Mouse (Mus musculus): ENCODE results near the gene Fkbp3. TPM values are rescaled to one million over a fixed set of nuclear protein-coding genes. Genes with fewer than 3 reads are reported as not detected.

Gene Fkbp3
- polyA plus RNA-seq, 1 experiment from 2014 or later = 92.4 TPM

- H3K4me2 ChIP-seq (ENCODE audit: low read depth, low read length) = no peak overlapping the region
- DNase-seq = no peak
- H3K27ac ChIP-seq (ENCODE audit: low read depth) = no peak overlapping the region
- H3K9me3 ChIP-seq (ENCODE audit: low read length) = no peaks in the 10 kb centered on the region
- TF ChIP-seq CTCF (IDR thresholded peaks at IDR 0.05; ENCODE audit: low read depth) = no peak
- no peak for TF ChIP-seq EP300 (IDR thresholded peaks at IDR 0.05; ENCODE audit: low read depth)
- H3K36me3 ChIP-seq (replicated peaks; ENCODE audit: insufficient read depth, low read length) = peaks cover 31% of the 10 kb centered on the region
- no peaks in the 10 kb centered on the region for H3K27me3 ChIP-seq (ENCODE audit: insufficient read depth, low read length)
- H3K4me3 ChIP-seq (ENCODE audit: low read depth, low read length) = no peak overlapping the region
- H3K4me1 ChIP-seq (ENCODE audit: insufficient read depth) = peaks cover 5% of the 10 kb centered on the region; the same call in 1 of the 2 replicates
- WGBS (ENCODE audit: insufficient replicate concordance) = 63% methylated on average over 4 of the region's 4 CpGs
- ATAC-seq = no peak
- H3K9ac ChIP-seq (replicated peaks) = no peak overlapping the region
Observed at GRCm38 (mm10) chr12:65068409-65068808, 5.4 kb downstream of the Fkbp3 start.

- ATAC-seq (no peak), DNase-seq (no peak)
- H3K27me3 ChIP-seq (ENCODE audit: insufficient read depth, low read length) = no peaks in the 10 kb centered on the region
- no peak overlapping the region for H3K4me3 ChIP-seq (ENCODE audit: low read depth, low read length)
- WGBS (ENCODE audit: insufficient replicate concordance) = 29% methylated on average over 3 of the region's 3 CpGs
- no peaks in the 10 kb centered on the region for H3K9me3 ChIP-seq (ENCODE audit: low read length)
- no peak overlapping the region for H3K4me2 ChIP-seq (ENCODE audit: low read depth, low read length)
- no peaks in the 10 kb centered on the region for H3K4me1 ChIP-seq (ENCODE audit: insufficient read depth)
- H3K36me3 ChIP-seq (replicated peaks; ENCODE audit: insufficient read depth, low read length) = peaks cover 43% of the 10 kb centered on the region
- H3K27ac ChIP-seq (ENCODE audit: low read depth) = no peak overlapping the region
- no peak overlapping the region for H3K9ac ChIP-seq (replicated peaks)
- TF ChIP-seq CTCF (IDR thresholded peaks at IDR 0.05; ENCODE audit: low read depth) = no peak
- no peak for TF ChIP-seq EP300 (IDR thresholded peaks at IDR 0.05; ENCODE audit: low read depth)
Observed at GRCm38 (mm10) chr12:65066234-65066633, 7.6 kb downstream of the Fkbp3 start.

GRCm38 (mm10) chr12:65065241-65065640 lies 8.6 kb downstream of the Fkbp3 start:
- Histone ChIP-seq H3K9me3 (ENCODE audit: low read length) (no peaks in the 10 kb centered on the region), H3K27me3 (ENCODE audit: insufficient read depth, low read length) (no peaks in the 10 kb centered on the region), H3K4me1 (ENCODE audit: insufficient read depth) (no peaks in the 10 kb centered on the region), H3K4me2 (ENCODE audit: low read depth, low read length) (no peak overlapping the region), H3K4me3 (ENCODE audit: low read depth, low read length) (no peak overlapping the region), H3K9ac (replicated peaks) (no peak overlapping the region), H3K36me3 (replicated peaks; ENCODE audit: insufficient read depth, low read length) (peaks cover 52% of the 10 kb centered on the region), H3K27ac (ENCODE audit: low read depth) (no peak overlapping the region)
- no peak for ATAC-seq
- 24% methylated on average over 2 of the region's 2 CpGs for WGBS (ENCODE audit: insufficient replicate concordance)
- DNase-seq = no peak
- TF ChIP-seq CTCF (IDR thresholded peaks at IDR 0.05; ENCODE audit: low read depth) (no peak), EP300 (IDR thresholded peaks at IDR 0.05; ENCODE audit: low read depth) (no peak)

- ATAC-seq = no peak
- no peak for DNase-seq
- Histone ChIP-seq H3K4me2 (ENCODE audit: low read depth, low read length) (no peak overlapping the region), H3K36me3 (replicated peaks; ENCODE audit: insufficient read depth, low read length) (peaks cover 55% of the 10 kb centered on the region), H3K9ac (replicated peaks) (no peak overlapping the region), H3K4me3 (ENCODE audit: low read depth, low read length) (no peak overlapping the region), H3K27me3 (ENCODE audit: insufficient read depth, low read length) (no peaks in the 10 kb centered on the region), H3K9me3 (ENCODE audit: low read length) (no peaks in the 10 kb centered on the region), H3K4me1 (ENCODE audit: insufficient read depth) (no peaks in the 10 kb centered on the region), H3K27ac (ENCODE audit: low read depth) (no peak overlapping the region)
- TF ChIP-seq EP300 (IDR thresholded peaks at IDR 0.05; ENCODE audit: low read depth) = no peak
- TF ChIP-seq CTCF (IDR thresholded peaks at IDR 0.05; ENCODE audit: low read depth) = no peak
Observed at GRCm38 (mm10) chr12:65061082-65061481, 12.7 kb downstream of the Fkbp3 start.

DNA sequence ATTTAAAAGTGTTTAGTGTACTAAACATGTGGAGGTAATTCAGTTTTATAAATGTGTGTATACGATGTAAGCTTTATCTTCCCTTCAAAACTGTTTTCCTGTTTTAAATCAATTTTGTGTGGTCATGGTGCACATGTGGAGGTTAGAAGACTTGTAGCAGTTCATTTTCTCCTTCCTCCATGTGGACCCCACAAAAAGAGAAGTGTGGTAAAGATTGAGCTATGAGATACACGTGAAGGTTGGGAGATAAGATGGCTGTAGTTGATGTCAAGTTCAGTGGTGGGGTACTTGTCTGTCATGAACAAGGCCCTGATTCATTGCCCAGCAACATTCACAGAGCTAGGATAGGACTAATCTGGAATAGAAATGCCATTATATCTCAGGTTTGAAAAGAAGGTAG lies 15.6 kb downstream of the Fkbp3 start:
- no peak overlapping the region for H3K4me2 ChIP-seq (ENCODE audit: low read depth, low read length)

GRCm38 (mm10) chr12:65048799-65049198 lies 25.0 kb downstream of the Fkbp3 start:
- ATAC-seq (no peak), DNase-seq (no peak)
- Histone ChIP-seq H3K4me2 (ENCODE audit: low read depth, low read length) (no peak overlapping the region), H3K4me1 (ENCODE audit: insufficient read depth) (no peaks in the 10 kb centered on the region), H3K9me3 (ENCODE audit: low read length) (no peaks in the 10 kb centered on the region), H3K9ac (replicated peaks) (no peak overlapping the region), H3K36me3 (replicated peaks; ENCODE audit: insufficient read depth, low read length) (peaks cover 31% of the 10 kb centered on the region), H3K4me3 (ENCODE audit: low read depth, low read length) (no peak overlapping the region), H3K27ac (ENCODE audit: low read depth) (no peak overlapping the region), H3K27me3 (ENCODE audit: insufficient read depth, low read length) (no peaks in the 10 kb centered on the region)
- TF ChIP-seq CTCF (IDR thresholded peaks at IDR 0.05; ENCODE audit: low read depth) (no peak), EP300 (IDR thresholded peaks at IDR 0.05; ENCODE audit: low read depth) (no peak)

More for the DNA sequence above, 15.6 kb downstream of the Fkbp3 start:
- no peak for ATAC-seq
- Histone ChIP-seq H3K9me3 (ENCODE audit: low read length) (no peaks in the 10 kb centered on the region), H3K27ac (ENCODE audit: low read depth) (no peak overlapping the region), H3K9ac (replicated peaks) (no peak overlapping the region), H3K36me3 (replicated peaks; ENCODE audit: insufficient read depth, low read length) (peaks cover 57% of the 10 kb centered on the region), H3K4me3 (ENCODE audit: low read depth, low read length) (no peak overlapping the region), H3K27me3 (ENCODE audit: insufficient read depth, low read length) (no peaks in the 10 kb centered on the region), H3K4me1 (ENCODE audit: insufficient read depth) (no peaks in the 10 kb centered on the region)
- no peak for DNase-seq
- TF ChIP-seq CTCF (IDR thresholded peaks at IDR 0.05; ENCODE audit: low read depth) (no peak), EP300 (IDR thresholded peaks at IDR 0.05; ENCODE audit: low read depth) (no peak)
- 43% methylated on average over 2 of the region's 2 CpGs for WGBS (ENCODE audit: insufficient replicate concordance)

DNA sequence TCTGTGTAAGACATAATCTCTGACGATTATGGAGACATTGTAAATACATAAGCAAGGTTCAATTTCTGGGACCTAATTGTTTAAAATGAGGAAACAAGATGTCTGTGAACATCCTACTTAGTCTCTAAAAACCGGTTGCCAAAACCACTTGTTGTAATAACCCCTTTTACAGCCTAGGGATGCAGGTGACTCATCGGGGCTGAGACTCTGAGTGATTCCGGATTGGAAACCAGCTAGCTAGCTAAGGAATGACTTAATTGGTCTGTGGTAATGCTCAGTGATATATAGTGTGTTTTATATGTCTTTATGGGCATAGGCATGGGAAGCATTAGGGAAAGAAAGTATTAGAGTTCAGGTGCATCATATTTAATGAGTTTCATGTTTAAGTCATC lies 36.3 kb downstream of the Fkbp3 start:
- Histone ChIP-seq H3K4me3 (ENCODE audit: low read depth, low read length) (peak overlapping the region; percentile 95), H3K27ac (ENCODE audit: low read depth) (no peak overlapping the region), H3K27me3 (ENCODE audit: insufficient read depth, low read length) (no peaks in the 10 kb centered on the region), H3K4me2 (ENCODE audit: low read depth, low read length) (peak overlapping the region; percentile 76), H3K9me3 (ENCODE audit: low read length) (no peaks in the 10 kb centered on the region), H3K9ac (replicated peaks) (peak overlapping the region; percentile 95), H3K36me3 (replicated peaks; ENCODE audit: insufficient read depth, low read length) (peaks cover 6% of the 10 kb centered on the region; the same call in 1 of the 2 replicates), H3K4me1 (ENCODE audit: insufficient read depth) (peaks cover 13% of the 10 kb centered on the region)
- no peak for DNase-seq
- TF ChIP-seq EP300 (IDR thresholded peaks at IDR 0.05; ENCODE audit: low read depth) = no peak
- ATAC-seq = no peak
- 11% methylated on average over 4 of the region's 4 CpGs for WGBS (ENCODE audit: insufficient replicate concordance)

Data from liver, postnatal 0 days (tissue).